Mouse (Mus musculus) splenic B cell, adult 2 months (primary cell): Measurements from ENCODE around the gene Rnls.
A peak's percentile ranks its signal among the peaks of the same experiment; 100 is the strongest.

Experiments used
- DNase-seq: peaks from one replicate; pipeline ENCODE4 v3.0.0-alpha.2; 2011; ENCODE audit warnings: low read depth, low spot score
- H3K27me3 ChIP-seq: 2 replicates; pipeline ENCODE4 v1.6.1; 2012; ENCODE audit warnings: mild to moderate bottlenecking, low read length, moderate library complexity, mixed read lengths; ENCODE audit not compliant: control insufficient read depth, poor library complexity, insufficient read depth, severe bottlenecking
- H3K36me3 ChIP-seq: 2 replicates; pipeline ENCODE4 v1.6.1; 2012; ENCODE audit warnings: mild to moderate bottlenecking, low read length, moderate library complexity, mixed read lengths; ENCODE audit not compliant: control insufficient read depth, poor library complexity, insufficient read depth, severe bottlenecking

Gene Rnls

DNA sequence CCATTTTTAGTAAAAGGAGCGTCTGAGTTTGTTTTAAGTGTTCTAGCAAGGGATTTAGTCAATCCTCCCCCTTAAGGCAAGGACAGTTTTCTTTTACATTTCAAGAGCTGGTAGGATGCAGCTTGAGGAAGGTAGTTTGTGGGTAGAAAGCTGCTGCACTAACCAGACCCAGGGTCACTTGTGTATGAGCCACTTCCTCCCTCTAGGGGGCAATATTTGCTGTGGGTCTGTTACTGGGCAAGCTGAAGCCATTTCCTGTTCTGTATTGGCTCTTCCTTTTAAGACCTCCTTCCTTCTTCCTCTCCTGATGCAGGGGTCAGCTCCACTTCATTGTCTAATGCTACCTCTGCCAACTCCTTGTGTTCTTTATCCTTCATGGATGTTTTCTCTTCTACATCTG is 273.2 kb downstream of the Rnls start:
- Histone ChIP-seq H3K36me3 (no peaks in the 10 kb centered on the region), H3K27me3 (no peaks in the 10 kb centered on the region)
- DNase-seq, result peak; percentile 72

DNA sequence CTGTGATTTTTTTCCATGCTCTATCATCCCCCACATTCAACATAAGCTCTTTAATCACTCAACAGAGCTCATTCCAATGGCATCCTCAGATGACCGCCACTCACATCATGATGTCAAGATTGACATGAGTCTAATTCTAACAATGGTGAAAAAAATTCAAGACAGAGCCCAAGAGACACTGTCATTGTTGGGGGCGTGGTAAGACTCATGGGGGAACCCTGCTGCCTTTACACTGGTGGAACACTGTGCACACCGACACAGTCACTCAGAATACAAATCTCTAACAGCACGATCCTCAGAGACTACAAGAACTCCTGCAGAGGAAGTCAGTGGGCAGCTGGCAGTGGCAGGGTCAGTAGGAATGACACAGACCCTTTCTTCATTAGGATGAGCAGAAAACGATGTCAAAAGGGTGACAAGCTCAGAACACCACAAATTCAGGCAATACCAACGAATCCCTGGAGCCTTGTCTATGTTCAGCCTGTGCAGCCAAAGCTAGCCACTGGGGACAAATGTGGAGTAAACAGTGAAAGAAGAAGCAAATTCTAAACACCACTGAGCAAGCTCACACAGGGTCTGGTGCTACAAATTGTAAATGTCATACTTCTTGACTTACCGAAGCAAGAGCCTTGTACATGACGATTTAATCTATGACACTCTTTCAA is 277.3 kb downstream of the Rnls start:
- no peaks in the 10 kb centered on the region for H3K36me3 ChIP-seq
- no peak for DNase-seq
- no peaks in the 10 kb centered on the region for H3K27me3 ChIP-seq

DNA sequence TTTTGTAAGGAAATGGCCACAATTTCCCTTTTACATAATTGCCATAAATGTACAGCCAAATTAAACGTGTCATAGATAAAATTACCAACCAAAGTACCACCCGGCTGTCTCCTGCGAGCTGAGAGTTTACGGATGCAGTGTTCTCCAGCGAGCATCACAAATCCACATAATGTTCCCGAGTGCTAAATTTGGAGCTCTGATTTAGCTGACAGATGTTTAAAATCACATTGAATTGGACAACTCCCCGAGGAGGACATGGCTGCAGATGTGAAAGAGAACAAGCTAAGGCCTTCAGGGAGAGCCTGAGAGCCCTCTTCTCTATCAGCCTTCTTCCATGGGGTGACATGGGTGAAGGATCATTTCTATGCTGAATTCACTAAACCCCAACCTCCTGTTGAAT is 278.3 kb downstream of the Rnls start:
- no peak for DNase-seq
- Histone ChIP-seq H3K27me3 (no peaks in the 10 kb centered on the region), H3K36me3 (no peaks in the 10 kb centered on the region)

DNA sequence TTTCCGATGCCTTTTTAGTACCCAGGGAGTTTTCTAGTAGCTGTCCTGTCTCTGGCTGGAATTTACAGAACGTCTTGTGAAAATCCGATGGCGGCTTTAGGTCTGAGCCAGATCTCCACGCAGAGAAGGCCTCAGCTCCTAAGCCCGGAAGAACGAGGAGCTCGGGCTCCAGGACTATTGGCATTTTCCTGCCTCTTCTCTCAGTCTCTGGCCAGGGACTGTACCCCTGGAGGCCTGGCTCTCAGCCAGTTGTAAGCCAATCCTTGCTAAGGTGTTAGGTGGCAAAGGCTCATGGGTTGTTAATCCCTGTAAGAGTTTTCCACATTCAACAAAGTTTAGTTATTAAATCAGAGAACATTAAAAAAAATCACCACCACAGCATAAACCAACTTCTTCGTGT is 281.7 kb downstream of the Rnls start:
- DNase-seq, result no peak
- no peaks in the 10 kb centered on the region for H3K27me3 ChIP-seq

DNA sequence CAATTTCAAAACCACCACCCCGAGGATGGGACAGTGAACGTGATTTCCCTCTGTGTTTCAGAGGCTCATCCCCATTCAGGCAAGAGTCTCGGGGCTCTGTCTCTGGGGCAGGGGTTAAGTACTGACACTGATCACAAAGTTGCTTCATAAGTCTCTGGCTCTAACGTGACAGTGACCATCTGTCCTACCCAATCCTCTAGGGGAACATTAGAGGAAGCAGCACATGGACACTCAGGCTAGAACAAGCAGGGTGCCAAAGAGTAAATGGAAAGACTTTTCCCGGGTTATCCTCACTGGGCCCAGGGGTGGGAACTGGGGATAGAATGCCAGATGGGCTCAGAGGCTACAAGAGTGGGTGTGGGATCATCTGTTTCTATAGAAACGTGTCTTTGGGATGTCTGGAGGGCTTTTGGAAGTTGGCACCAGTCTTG is 282.1 kb downstream of the Rnls start:
- no peak for DNase-seq
- no peaks in the 10 kb centered on the region for H3K27me3 ChIP-seq
- H3K36me3 ChIP-seq, result no peaks in the 10 kb centered on the region

More for the DNA sequence above, 281.7 kb downstream of the Rnls start:
- H3K36me3 ChIP-seq, result no peaks in the 10 kb centered on the region

DNA sequence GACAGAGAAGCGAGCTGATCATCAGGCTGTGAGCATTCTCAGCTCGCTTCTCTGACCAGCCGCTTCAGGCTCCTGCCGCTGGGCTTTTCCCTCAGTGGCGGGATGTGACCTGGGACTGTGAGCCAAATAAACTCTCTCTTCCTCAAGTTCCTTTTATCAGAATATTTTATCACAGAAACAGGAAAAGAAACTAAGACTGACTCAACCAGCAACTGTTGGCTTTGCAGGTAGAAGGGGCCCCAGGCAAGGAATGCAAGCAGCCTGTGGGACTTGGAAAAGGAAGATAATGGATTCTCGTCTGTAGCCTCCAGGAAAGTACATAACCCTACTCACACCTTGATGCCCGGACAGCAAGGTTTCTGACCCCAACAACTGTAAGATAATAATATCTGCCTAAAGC is 283.0 kb downstream of the Rnls start:
- peak; percentile 20 for DNase-seq
- H3K36me3 ChIP-seq, result no peaks in the 10 kb centered on the region
- no peaks in the 10 kb centered on the region for H3K27me3 ChIP-seq

DNA sequence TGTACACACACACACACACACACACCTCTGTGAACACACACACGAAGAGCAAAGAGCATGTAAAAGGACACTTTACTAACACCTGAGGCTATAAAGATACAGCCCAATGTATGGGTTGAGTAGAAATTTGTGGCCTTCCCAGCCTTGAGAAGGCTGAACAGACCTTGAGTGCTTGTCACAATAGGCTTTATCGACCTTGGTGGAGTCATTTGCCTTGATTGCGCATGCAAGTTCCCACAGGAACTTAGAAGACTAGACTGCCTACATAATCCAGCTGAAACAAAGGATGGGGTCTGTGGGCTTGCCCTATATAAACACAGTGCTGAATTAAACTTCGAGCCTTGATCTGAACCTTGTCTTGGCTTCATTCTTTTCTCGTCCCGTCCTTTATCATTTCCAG is 288.2 kb downstream of the Rnls start:
- DNase-seq, result no peak
- no peaks in the 10 kb centered on the region for H3K36me3 ChIP-seq
- no peaks in the 10 kb centered on the region for H3K27me3 ChIP-seq

DNA sequence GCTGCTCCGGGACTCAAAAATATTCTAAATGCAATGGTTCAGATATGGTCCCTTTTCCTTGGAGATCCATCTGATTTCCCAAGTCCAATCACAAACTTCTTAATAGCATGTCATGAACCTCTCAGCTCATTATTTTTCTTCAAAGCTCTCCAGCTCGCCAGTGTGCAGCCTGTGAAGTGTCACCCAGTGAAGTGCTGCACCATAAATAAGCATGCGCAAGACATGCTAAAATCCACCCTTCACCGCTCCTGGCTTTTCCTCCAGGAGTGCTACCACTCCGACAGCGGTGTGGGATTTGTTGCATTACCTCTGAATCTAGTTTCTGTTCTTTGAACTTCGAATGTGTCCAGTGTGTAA is 289.3 kb downstream of the Rnls start:
- DNase-seq, result no peak
- H3K27me3 ChIP-seq, result no peaks in the 10 kb centered on the region
- H3K36me3 ChIP-seq, result no peaks in the 10 kb centered on the region

DNA sequence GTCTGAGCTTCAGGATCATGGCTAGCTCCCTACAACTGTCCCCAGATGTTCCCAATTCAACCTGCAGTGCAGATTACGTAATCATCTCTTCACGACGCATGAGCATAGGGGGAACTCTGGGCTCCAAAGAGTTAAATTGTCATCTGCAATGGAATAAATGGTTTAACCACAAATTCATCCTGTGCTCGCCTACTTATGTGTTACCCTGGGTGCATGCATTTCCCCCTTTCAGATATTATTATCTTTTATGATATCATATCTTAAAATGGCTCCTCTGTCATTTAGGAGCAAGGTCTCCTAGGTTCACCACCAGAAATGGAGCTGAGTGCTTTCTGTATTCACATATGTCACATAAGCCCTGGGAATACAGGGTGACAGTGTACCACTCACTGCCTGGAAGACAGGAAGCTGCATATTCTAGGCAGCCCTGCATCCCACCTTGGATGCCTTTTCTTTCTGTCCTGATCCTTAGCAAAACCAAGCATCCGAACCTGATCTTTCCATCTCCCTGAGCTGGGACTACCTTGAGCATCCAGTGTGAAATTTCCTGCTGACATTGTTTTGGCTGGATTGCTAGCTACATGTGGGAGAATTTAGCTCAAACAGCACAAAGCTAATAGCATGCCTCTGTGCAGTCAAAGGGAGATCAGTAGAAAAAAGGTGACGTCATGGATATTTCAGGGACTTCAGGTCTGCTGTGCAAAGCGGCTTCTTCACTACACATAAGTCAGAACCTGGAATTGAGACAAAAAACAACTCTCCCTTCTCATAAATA is 289.9 kb downstream of the Rnls start:
- Histone ChIP-seq H3K36me3 (no peaks in the 10 kb centered on the region), H3K27me3 (no peaks in the 10 kb centered on the region)
- peak; percentile 75 for DNase-seq

DNA sequence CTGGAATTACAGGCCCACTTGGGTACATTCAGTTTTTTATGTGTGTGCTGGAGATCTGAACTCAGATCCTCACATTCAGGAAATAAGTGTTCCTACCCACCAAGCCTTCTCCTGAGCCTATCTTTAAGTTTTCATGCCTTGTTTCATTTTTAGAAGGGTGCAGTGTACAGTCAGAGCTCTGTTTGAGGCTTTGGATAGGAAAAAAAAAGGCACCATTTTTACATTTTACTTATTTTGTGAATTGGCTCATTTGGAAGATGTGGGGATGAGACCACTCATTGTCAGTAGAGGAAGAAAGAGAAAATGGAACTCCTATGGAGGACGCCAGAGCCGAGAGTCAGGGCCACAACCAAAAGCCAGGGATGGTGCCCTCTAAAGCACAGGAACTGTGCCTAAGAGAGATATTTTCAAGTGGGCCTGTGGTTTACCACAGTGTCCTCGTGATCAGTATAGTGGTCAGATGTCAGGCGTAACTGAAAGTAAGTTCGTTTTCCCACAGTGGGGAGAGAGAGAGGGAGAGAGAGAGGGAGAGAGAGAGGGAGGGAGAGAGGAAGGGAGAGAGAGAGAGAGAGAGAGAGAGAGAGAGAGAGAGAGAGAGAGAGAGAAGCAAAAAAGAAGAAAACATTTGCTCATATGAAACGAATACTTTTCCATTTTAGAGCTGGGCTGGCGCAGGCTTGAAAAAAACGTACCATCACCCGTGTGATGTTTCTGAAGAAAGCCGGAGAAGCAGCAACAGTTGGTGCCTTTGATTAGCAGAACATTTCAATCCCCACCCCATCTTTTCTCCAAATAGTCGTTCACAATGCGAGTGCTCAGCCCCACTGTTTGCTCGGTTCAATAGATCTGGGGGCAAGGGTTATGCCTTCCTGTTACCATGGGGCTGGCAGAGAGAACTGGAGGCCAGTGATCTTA is 290.7 kb downstream of the Rnls start:
- DNase-seq, result peak; percentile 78
- Histone ChIP-seq H3K36me3 (no peaks in the 10 kb centered on the region), H3K27me3 (no peaks in the 10 kb centered on the region)

DNA sequence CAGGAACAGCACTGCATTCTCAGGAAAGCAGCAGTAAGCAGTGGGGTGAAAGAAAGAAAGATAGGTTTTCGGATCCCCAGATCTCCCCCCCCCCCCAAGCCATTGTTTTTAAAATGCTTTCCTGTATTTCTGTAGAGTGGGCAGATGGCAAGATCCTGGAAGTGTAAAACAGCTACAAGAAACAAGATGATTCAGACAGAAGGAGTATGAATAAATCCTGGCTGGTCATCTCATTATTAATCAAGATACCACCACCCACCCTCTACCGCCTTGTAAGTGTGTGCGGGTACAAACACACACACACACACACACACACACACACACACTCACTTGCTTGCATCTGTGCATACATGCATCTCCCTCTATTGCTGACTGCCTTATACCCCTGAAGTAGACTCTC is 291.5 kb downstream of the Rnls start:
- no peaks in the 10 kb centered on the region for H3K27me3 ChIP-seq
- no peak for DNase-seq
- no peaks in the 10 kb centered on the region for H3K36me3 ChIP-seq

DNA sequence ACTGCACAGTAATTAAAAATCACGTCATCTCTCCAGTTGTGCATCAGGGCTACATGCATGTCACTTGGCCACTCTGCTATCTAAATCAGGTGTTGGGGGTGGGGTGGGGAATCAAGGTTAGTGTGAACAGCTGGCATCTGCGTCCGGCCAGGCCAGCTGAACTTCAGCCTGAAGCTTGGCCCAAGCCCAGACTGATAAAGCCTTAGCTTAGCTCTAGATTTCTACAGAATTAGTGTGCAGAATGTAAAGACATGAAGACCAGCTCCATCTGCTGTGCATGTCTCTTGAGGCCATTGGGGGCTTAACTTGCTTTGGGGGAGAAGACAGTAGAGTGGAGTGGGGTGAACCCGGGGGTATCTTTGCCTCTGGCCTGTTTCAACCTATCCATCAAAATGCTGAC is 292.1 kb downstream of the Rnls start:
- no peak for DNase-seq
- no peaks in the 10 kb centered on the region for H3K36me3 ChIP-seq
- H3K27me3 ChIP-seq, result no peaks in the 10 kb centered on the region

DNA sequence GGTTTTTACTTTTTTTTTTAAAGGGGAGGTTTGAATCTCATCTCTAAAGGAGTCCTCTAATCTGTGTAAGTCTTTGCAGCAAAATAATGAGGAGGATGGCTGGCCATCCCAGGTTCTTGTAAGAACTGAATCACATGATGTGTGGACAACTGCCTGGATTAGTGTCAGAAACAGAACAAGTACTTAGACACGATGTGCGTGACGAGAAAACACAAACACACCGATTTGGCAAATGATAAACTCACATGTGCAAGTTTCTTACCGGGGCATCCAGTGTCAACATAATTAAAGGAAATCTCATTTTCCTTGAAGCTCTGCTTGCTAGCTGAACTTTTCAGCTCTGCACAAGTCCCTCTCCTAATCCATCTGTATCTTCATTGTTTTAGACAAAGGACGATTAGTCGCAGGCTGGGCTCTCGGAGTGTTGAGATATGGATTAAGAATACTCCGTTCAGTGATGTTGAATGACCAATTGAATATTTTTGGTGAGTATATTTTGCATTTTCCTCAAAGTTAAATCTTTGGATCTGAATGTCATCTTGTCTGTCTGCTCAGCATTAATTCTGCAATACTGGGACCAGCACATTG is 292.8 kb downstream of the Rnls start:
- Histone ChIP-seq H3K27me3 (no peaks in the 10 kb centered on the region), H3K36me3 (no peaks in the 10 kb centered on the region)
- no peak for DNase-seq

DNA sequence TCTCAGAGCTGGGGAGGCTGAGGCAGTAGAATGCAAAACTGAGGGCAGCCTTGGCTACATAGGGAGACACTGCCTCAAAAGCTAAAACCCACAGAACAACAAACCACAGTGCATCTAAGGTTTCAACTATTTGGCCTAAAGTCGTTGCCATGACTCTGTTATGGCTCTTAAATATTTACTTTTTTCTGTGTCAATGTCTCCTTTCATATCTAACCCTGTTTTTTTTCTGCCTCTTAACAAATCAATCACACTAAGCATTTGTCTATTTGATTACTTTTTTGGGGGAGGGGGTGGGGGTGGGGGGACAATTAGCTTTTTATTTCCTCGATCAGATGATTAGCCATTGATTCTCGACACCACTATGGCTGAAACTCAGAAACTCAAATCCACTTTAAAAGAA is 294.4 kb downstream of the Rnls start:
- no peak for DNase-seq
- H3K36me3 ChIP-seq, result no peaks in the 10 kb centered on the region
- no peaks in the 10 kb centered on the region; the same call in 1 of the 2 replicates for H3K27me3 ChIP-seq
